In genomic region chr4:45969051-45969450, GRCm38 (mm10) we compare ENCODE assay signal across 15 mouse cellular contexts.
"Had no signal": no experiment of that assay in that cellular context is flagged by ENCODE, and none has a peak within 500 bp of the region (broad histone marks: within the 10 kb centered on the region; RNA-seq: fewer than 3 reads in every experiment).

No protein-coding gene starts in this region.

- H3K9ac ChIP-seq: limb, embryonic 15.5 days; neural tube, embryonic 12.5 days; stomach, embryonic 15.5 days had no signal

- H3K27me3 ChIP-seq: limb, embryonic 15.5 days; neural tube, embryonic 12.5 days; stomach, embryonic 15.5 days had no signal

- H3K9me3 ChIP-seq: limb, embryonic 15.5 days; neural tube, embryonic 12.5 days; stomach, embryonic 15.5 days had no signal

- DNase-seq: kidney, adult 2 months; kidney, postnatal 36 days; layer of hippocampus, adult 9-11 months; layer of hippocampus, postnatal 36 days; lung, adult 2 months; lung, postnatal 36 days; midbrain, embryonic 14.5 days; retina, postnatal 1 day; right cerebral cortex, postnatal 4 days; thymus, adult 2 months; thymus, postnatal 4 days had no signal

- ATAC-seq: lung, postnatal 0 days had no signal

- H3K27ac ChIP-seq: limb, embryonic 15.5 days; neural tube, embryonic 12.5 days; stomach, embryonic 15.5 days had no signal

- H3K4me2 ChIP-seq: limb, embryonic 15.5 days; neural tube, embryonic 12.5 days; stomach, embryonic 15.5 days had no signal

- H3K4me3 ChIP-seq: limb, embryonic 15.5 days; neural tube, embryonic 12.5 days; stomach, embryonic 15.5 days had no signal

- H3K36me3 ChIP-seq: limb, embryonic 15.5 days; neural tube, embryonic 12.5 days; stomach, embryonic 15.5 days had no signal
